Mouse (Mus musculus): ENCODE results near the gene Gm13089. TPM values are rescaled to one million over a fixed set of nuclear protein-coding genes. Genes with fewer than 3 reads are reported as not detected.
"Not testable (repeated sequence)": the region's sequence is repeated elsewhere in the genome, so short reads cannot be mapped to it uniquely, and the experiment has no call there.

Gm13089 gene
- polyA plus RNA-seq (2016; fragmentation: Nextera tagmentation; extraction: Ambion mirVana): not detected in 2 replicates

- H3K9me3 ChIP-seq (replicated peaks): peaks cover 13% of the 10 kb centered on the region; the same call in 1 of the 2 replicates
- no peak within 1 kb of the TSS for H3K27ac ChIP-seq
- 83% methylated on average over 2 of the region's 2 CpGs for WGBS
- no peaks in the 10 kb centered on the region for H3K4me1 ChIP-seq
- no peaks in the 10 kb centered on the region for H3K27me3 ChIP-seq (ENCODE audit: low read depth, poor library complexity, severe bottlenecking)
- no peaks in the 10 kb centered on the region for H3K36me3 ChIP-seq
- H3K4me3 ChIP-seq: no peak within 1 kb of the TSS
- no peak for DNase-seq (ENCODE audit: low spot score)
Observed at GRCm38 (mm10) chr4:143702611-143703010, at the start of gene Gm13089. Gm13089 (minus strand) TSS chr4:143702711.

- no peaks in the 10 kb centered on the region for H3K27me3 ChIP-seq (ENCODE audit: low read depth, poor library complexity, severe bottlenecking)
- DNase-seq (ENCODE audit: low spot score): no peak
- no peaks in the 10 kb centered on the region for H3K4me1 ChIP-seq
- 100% methylated on average over 1 of the region's 1 CpGs for WGBS
- H3K36me3 ChIP-seq: no peaks in the 10 kb centered on the region
- H3K27ac ChIP-seq: no peak within 1 kb of the TSS
- H3K4me3 ChIP-seq: no peak within 1 kb of the TSS
- H3K9me3 ChIP-seq (replicated peaks): 0 out of 2 replicates have a peak, but pooled peaks cover 4% of the 10 kb centered on the region
Observed at GRCm38 (mm10) chr4:143719155-143719554, 16.6 kb upstream of the Gm13089 start, which contains the start of gene Gm13078. Gm13078 (plus strand) TSS chr4:143719455.

GRCm38 (mm10) chr4:143657146-143657545, 45.4 kb downstream of the Gm13089 start, which contains the start of gene Gm13088:
Gm13088 (minus strand) TSS chr4:143657246.
- not testable (repeated sequence) for H3K4me3 ChIP-seq; H3K27me3 ChIP-seq (ENCODE audit: low read depth, poor library complexity, severe bottlenecking); DNase-seq (ENCODE audit: low spot score); H3K9me3 ChIP-seq (replicated peaks); H3K4me1 ChIP-seq; H3K36me3 ChIP-seq; H3K27ac ChIP-seq

Other genes starting within 250 kb of the Gm13089 start
- gene Gm13043, start 191.4 kb downstream of the Gm13089 start, polyA plus RNA-seq (2016; fragmentation: Nextera tagmentation; extraction: Ambion mirVana): not detected in 2 replicates
- not detected in 2 replicates for gene Gm13040, start 166.8 kb downstream of the Gm13089 start, polyA plus RNA-seq (2016; fragmentation: Nextera tagmentation; extraction: Ambion mirVana)
- gene BC080695, start 151.0 kb downstream of the Gm13089 start, polyA plus RNA-seq (2016; fragmentation: Nextera tagmentation; extraction: Ambion mirVana): not detected in 2 replicates
- not detected in 2 replicates for gene Gm13057, start 151.0 kb downstream of the Gm13089 start, polyA plus RNA-seq (2016; fragmentation: Nextera tagmentation; extraction: Ambion mirVana)
- not detected in 2 replicates for gene Gm13083, start 87.7 kb downstream of the Gm13089 start, polyA plus RNA-seq (2016; fragmentation: Nextera tagmentation; extraction: Ambion mirVana)
- gene Gm13088, start 45.5 kb downstream of the Gm13089 start, polyA plus RNA-seq (2016; fragmentation: Nextera tagmentation; extraction: Ambion mirVana): not detected in 2 replicates
- not detected in 2 replicates for gene Gm13078, start 16.7 kb upstream of the Gm13089 start, polyA plus RNA-seq (2016; fragmentation: Nextera tagmentation; extraction: Ambion mirVana)
- not detected in 2 replicates for gene Gm13023, start 86.6 kb upstream of the Gm13089 start, polyA plus RNA-seq (2016; fragmentation: Nextera tagmentation; extraction: Ambion mirVana)
- gene Gm13084, start 113.4 kb upstream of the Gm13089 start, polyA plus RNA-seq (2016; fragmentation: Nextera tagmentation; extraction: Ambion mirVana): not detected in 2 replicates
- gene Gm13103, start 143.8 kb upstream of the Gm13089 start, polyA plus RNA-seq (2016; fragmentation: Nextera tagmentation; extraction: Ambion mirVana): not detected in 2 replicates
- gene Pramef6, start 197.7 kb upstream of the Gm13089 start, polyA plus RNA-seq (2016; fragmentation: Nextera tagmentation; extraction: Ambion mirVana): not detected in 2 replicates
- gene Pramef25, start 248.3 kb upstream of the Gm13089 start, polyA plus RNA-seq (2016; fragmentation: Nextera tagmentation; extraction: Ambion mirVana): not detected in 2 replicates

Data from limb, embryonic 10.5 days (tissue).